16 mouse cellular contexts compared by ENCODE assay signal in the genomic region with DNA sequence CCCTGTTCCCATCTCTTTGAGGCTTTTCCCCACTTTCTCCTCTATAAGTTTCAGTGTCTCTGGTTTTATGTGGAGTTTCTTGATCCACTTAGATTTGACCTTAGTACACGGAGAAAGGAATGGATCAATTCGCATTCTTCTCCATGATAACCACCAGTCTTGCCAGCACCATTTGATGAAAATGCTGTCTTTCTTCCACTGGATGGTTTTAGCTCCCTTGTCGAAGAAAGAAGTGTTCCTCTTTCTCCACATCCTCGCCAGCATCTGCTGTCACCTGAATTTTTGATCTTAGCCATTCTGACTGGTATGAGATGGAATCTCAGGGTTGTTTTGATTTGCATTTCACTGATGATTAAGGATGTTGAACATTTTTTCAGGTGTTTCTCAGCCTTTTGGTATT. TPM values are rescaled to one million over a fixed set of nuclear protein-coding genes. Genes with fewer than 3 reads are reported as not detected.
"Had no signal": no experiment of that assay in that cellular context is flagged by ENCODE, and none has a peak within 500 bp of the region (broad histone marks: within the 10 kb centered on the region; RNA-seq: fewer than 3 reads in every experiment).

No protein-coding gene starts in this region.

RNA-seq across cellular contexts. Expression of a gene that starts 18.2 kb away (rescaled TPM):
- polyA plus RNA-seq: liver, embryonic 13.5 days; liver, embryonic 15.5 days; liver, postnatal 0 days; lung, adult 2 months; lung, embryonic 15.5 days; lung, postnatal 0 days; macrophage; midbrain, embryonic 12.5 days; midbrain, embryonic 15.5 days; midbrain, postnatal 0 days; neural tube, embryonic 13.5 days; neural tube, embryonic 15.5 days; small intestine, adult 2 months; stomach, embryonic 14.5 days; stomach, embryonic 16.5 days; urinary bladder, adult 2 months had no signal

RNA-seq across cellular contexts. Expression of a gene that starts 51.9 kb away (rescaled TPM):
- polyA plus RNA-seq: liver, embryonic 13.5 days; liver, embryonic 15.5 days; liver, postnatal 0 days; lung, adult 2 months; lung, embryonic 15.5 days; lung, postnatal 0 days; macrophage; midbrain, embryonic 12.5 days; midbrain, embryonic 15.5 days; midbrain, postnatal 0 days; neural tube, embryonic 13.5 days; neural tube, embryonic 15.5 days; small intestine, adult 2 months; stomach, embryonic 14.5 days; stomach, embryonic 16.5 days; urinary bladder, adult 2 months had no signal
